Mouse (Mus musculus) heart, postnatal 0 days (tissue): Measurements from ENCODE around the gene Gcgr. TPM values are rescaled to one million over a fixed set of nuclear protein-coding genes. Genes with fewer than 3 reads are reported as not detected.
A peak's percentile ranks its signal among the peaks of the same experiment; 100 is the strongest.

Experiments used
- ATAC-seq: fragments of 200-750 bp; cut with Nextera tagmentation; 2 replicates; pipeline ENCODE4 v1.8.0; 2017; ENCODE audit warnings: low read depth, moderate number of reproducible peaks, moderate library complexity; ENCODE audit not compliant: insufficient read depth
- DNase-seq: peaks from one replicate; pipeline ENCODE4 v3.0.0-alpha.2; 2016; ENCODE audit warnings: low spot score
- H3K27ac ChIP-seq: fragments of 300-500 bp; sonication (generic); 2 replicates; pipeline ENCODE4 v1.5.1; 2014; ENCODE audit warnings: low read depth, mild to moderate bottlenecking
- H3K27me3 ChIP-seq: fragments of 300-500 bp; sonication (generic); 2 replicates; pipeline ENCODE4 v1.6.1; 2014; ENCODE audit warnings: low read length, mixed read lengths; ENCODE audit not compliant: control insufficient read depth, insufficient read depth
- H3K36me3 ChIP-seq: fragments of 300-500 bp; sonication (generic); replicated peaks from 2 replicates; pipeline ENCODE4 v1.6.1; 2014; ENCODE audit warnings: low read length, mixed read lengths; ENCODE audit not compliant: control insufficient read depth, insufficient read depth
- H3K4me1 ChIP-seq: fragments of 300-500 bp; sonication (generic); 2 replicates; pipeline ENCODE4 v1.6.1; 2014; ENCODE audit warnings: antibody characterized with exemption; ENCODE audit not compliant: control insufficient read depth, insufficient read depth
- H3K4me2 ChIP-seq: fragments of 300-500 bp; sonication (generic); 2 replicates; pipeline ENCODE4 v1.6.1; 2014; ENCODE audit warnings: low read depth, mild to moderate bottlenecking, low read length, moderate library complexity
- H3K4me3 ChIP-seq: fragments of 300-500 bp; sonication (generic); 2 replicates; pipeline ENCODE4 v1.5.1; 2014; ENCODE audit warnings: low read depth, low read length
- H3K9ac ChIP-seq: fragments of 300-500 bp; sonication (generic); replicated peaks from 2 replicates; pipeline ENCODE4 v1.6.1; 2014; ENCODE audit warnings: low read depth, low read length, mixed read lengths
- H3K9me3 ChIP-seq: fragments of 300-500 bp; sonication (generic); replicated peaks from 2 replicates; pipeline ENCODE4 v1.6.1; 2016; ENCODE audit warnings: low read length; ENCODE audit not compliant: control insufficient read depth
- CTCF ChIP-seq: IDR thresholded peaks from 2 replicates; pipeline ENCODE4 v1.5.1; 2016; ENCODE audit warnings: antibody characterized with exemption, control low read depth, low read depth
- EP300 ChIP-seq: IDR thresholded peaks from 2 replicates; pipeline ENCODE4 v1.6.1; 2016; ENCODE audit warnings: antibody characterized with exemption, low read depth
- WGBS: fragments of 180-500 bp; shearing (Covaris S2); extraction: QIAGEN DNeasy Blood & Tissue Kit; methylation state at CpG from one replicate; pipeline ENCODE4 v1.1.7; 2014; 5-methylcytosine and 5-hydroxymethylcytosine counted together
- polyA plus RNA-seq: library from polyadenylated mRNA; unstranded; fragments of >200 nt; fragmentation: Nextera tagmentation; extraction: Ambion mirVana; gene quantifications from 2 replicates; pipeline ENCODE4 v1.2.1, GENCODE M21; 2015
- total RNA-seq: library from RNA; depleted of rRNA; stranded (reverse); fragments of >200 nt; gene quantifications from 2 replicates; pipeline ENCODE4 v1.2.3, GENCODE M21; 2014; ENCODE audit warnings: low replicate concordance

Gcgr gene
- total and polyA plus RNA-seq, 2 experiments from 2014 or later: 0.23 to 0.81 TPM

DNA sequence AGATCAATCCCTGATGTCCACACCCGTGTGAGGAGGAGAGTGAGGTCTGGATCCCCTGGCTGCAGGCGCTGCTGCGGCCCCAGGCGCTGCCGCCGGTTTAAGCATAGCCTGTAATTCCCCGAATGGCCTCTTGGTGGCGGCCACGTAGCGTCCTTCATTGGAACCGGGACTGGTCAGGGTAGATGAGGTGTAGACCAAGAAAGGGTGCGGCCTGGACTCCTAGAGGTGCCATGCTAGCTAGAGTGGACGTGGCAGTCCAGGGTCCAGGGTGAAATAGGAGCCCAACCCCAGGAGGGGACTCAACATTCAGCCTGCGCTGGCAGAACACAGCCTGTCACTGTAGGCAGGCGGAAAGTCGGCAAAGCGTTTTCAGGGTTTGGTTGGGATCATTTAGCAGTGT lies 14.9 kb upstream of the Gcgr start:
- Histone ChIP-seq H3K36me3 (no peaks in the 10 kb centered on the region), H3K4me1 (peaks cover 16% of the 10 kb centered on the region), H3K27ac (no peak overlapping the region), H3K4me2 (no peak overlapping the region), H3K4me3 (no peak overlapping the region), H3K9me3 (no peaks in the 10 kb centered on the region), H3K27me3 (no peaks in the 10 kb centered on the region), H3K9ac (no peak overlapping the region)
- ATAC-seq: peak; percentile 45
- peak; percentile 76 for DNase-seq
- TF ChIP-seq EP300 (no peak), CTCF (peak; percentile 99)
- 18% methylated on average over 17 of the region's 17 CpGs for WGBS

DNA sequence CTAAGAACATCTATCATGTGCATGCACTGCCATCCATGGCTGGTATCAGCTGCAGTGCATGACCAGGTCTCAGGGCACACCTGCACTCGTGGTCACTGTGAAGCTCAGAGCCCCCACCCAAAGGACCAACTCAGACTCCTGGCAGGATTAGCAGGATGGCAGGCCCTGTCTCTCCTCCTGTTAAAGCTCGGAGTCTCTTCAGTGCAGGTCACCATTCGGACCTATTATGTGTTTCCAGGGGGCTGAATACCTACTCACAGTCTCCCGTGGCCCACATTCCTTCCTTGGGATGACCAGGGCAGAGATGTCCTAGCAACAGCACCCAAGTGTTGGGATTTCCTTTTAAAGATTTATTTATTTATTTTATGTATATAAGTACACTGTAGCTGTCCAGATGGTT lies 13.4 kb upstream of the Gcgr start:
- TF ChIP-seq EP300 (no peak), CTCF (no peak)
- Histone ChIP-seq H3K4me1 (peaks cover 15% of the 10 kb centered on the region), H3K4me3 (no peak overlapping the region), H3K4me2 (no peak overlapping the region), H3K27me3 (no peaks in the 10 kb centered on the region), H3K27ac (no peak overlapping the region), H3K36me3 (no peaks in the 10 kb centered on the region), H3K9ac (no peak overlapping the region), H3K9me3 (no peaks in the 10 kb centered on the region)
- ATAC-seq (no peak), DNase-seq (no peak)
- 81% methylated on average over 4 of the region's 4 CpGs for WGBS

DNA sequence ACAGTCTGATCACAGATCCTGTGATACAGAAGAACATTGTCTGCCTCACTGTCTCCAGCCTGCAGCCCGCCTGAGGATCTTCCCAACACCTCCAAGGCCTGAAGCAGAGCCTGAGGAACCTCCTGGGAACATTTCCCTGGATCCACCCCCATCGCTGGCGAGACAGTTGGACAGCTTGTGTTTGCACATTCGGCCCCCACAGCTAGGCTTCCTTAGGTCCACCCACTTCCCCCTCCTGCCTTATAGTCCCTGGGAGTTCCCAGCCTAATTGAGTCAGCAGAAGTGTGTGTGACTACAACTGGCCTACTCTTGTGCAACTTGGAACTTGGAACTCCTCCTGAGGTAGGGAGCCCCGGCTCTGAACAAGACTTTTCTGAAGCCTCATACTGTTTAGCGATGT lies 12.5 kb upstream of the Gcgr start:
- TF ChIP-seq EP300: no peak
- TF ChIP-seq CTCF: no peak
- H3K4me2 ChIP-seq: peak overlapping the region; percentile 13; the same call in 1 of the 2 replicates
- no peak overlapping the region for H3K4me3 ChIP-seq
- H3K9me3 ChIP-seq: no peaks in the 10 kb centered on the region
- H3K27me3 ChIP-seq: no peaks in the 10 kb centered on the region
- peak overlapping the region; percentile 29; the same call in 1 of the 2 replicates for H3K9ac ChIP-seq
- 0 out of 2 replicates have a peak, but pooled peaks have one; percentile 28 for ATAC-seq
- 55% methylated on average over 6 of the region's 6 CpGs for WGBS
- no peaks in the 10 kb centered on the region for H3K36me3 ChIP-seq
- peaks cover 15% of the 10 kb centered on the region for H3K4me1 ChIP-seq
- no peak for DNase-seq
- H3K27ac ChIP-seq: peak overlapping the region; percentile 63

DNA sequence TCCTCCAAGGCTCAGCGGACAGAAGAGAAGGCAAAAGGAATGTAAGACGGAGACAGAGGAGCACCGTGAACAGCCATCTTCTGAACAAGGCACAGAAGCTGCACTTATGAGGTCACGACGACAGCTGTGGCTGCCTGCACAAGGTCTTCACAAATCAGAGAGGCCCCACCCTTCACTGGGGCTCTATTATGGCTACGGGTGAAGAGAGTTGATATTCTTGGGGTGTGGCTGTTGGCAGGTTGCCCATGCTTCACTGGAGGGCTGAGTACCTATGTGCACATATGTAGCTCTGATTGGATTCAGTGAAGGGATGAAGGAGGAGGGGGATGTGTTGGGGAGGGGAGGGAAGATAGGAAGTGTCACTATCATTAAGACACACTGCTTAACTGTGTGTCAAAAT lies 11.9 kb upstream of the Gcgr start:
- WGBS: 52% methylated on average over 6 of the region's 6 CpGs
- ATAC-seq (no peak), DNase-seq (no peak)
- Histone ChIP-seq H3K9me3 (no peaks in the 10 kb centered on the region), H3K4me1 (peaks cover 15% of the 10 kb centered on the region), H3K4me2 (peak overlapping the region; percentile 13; the same call in 1 of the 2 replicates), H3K27me3 (no peaks in the 10 kb centered on the region), H3K36me3 (no peaks in the 10 kb centered on the region), H3K9ac (no peak overlapping the region), H3K27ac (peak overlapping the region; percentile 63), H3K4me3 (no peak overlapping the region)
- no peak for TF ChIP-seq EP300

DNA sequence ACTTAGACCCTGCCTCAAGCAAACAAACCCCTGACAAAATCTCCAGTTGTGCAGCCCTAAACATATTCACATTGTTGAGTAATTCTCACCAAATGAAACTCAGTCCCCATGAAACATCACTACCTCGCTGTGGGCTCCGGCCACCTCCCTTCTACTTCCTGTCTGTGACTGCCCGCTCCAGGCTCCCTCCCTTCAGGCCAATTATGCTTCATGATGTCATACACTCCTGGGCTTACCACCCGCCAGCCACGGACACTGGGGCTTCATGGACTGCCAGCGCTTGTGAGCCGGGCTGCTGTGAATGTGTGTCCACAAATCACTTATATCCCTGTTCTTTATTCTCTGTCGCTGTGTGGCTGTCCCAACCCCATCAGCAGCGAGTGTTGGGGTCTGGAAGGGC lies 10.8 kb upstream of the Gcgr start:
- peak; percentile 93 for DNase-seq
- no peak for TF ChIP-seq CTCF
- Histone ChIP-seq H3K4me2 (peak overlapping the region; percentile 41), H3K9me3 (no peaks in the 10 kb centered on the region), H3K4me3 (no peak overlapping the region), H3K9ac (peak overlapping the region; percentile 41; the same call in 1 of the 2 replicates), H3K27me3 (no peaks in the 10 kb centered on the region), H3K27ac (peak overlapping the region; percentile 54), H3K36me3 (no peaks in the 10 kb centered on the region), H3K4me1 (peaks cover 15% of the 10 kb centered on the region)
- WGBS: 23% methylated on average over 9 of the region's 9 CpGs
- peak; percentile 83 for ATAC-seq

DNA sequence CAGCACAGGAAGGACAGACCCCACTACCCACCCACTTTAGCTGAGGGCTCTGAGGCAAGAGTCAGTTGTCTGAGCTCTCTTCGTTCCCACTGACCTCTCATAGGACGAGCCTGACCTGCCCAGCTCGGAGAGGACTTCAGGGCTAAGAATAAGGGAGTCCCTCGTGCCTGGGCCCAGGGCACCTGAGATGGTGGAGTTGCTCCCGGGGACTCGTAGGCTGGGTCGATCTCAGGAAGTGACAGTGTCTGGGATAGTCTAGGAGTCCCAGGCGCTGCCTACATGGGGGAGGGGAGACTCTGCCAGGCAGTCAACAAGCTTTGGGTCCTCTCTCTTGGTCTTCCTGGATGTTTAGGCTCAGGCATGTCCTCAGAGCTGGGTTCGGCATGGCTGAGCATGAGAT lies 10.0 kb upstream of the Gcgr start:
- no peak overlapping the region for H3K9ac ChIP-seq
- H3K9me3 ChIP-seq: no peaks in the 10 kb centered on the region
- no peak overlapping the region for H3K4me3 ChIP-seq
- H3K36me3 ChIP-seq: no peaks in the 10 kb centered on the region
- peaks cover 15% of the 10 kb centered on the region for H3K4me1 ChIP-seq
- 63% methylated on average over 9 of the region's 9 CpGs for WGBS
- DNase-seq (no peak), ATAC-seq (no peak)
- TF ChIP-seq CTCF: no peak
- TF ChIP-seq EP300: no peak
- peak overlapping the region; percentile 84 for H3K27ac ChIP-seq
- no peaks in the 10 kb centered on the region for H3K27me3 ChIP-seq
- H3K4me2 ChIP-seq: no peak overlapping the region
